In genomic region chr11:60280429-60281414, GRCm38 (mm10) we compare ENCODE assay signal across 10 mouse cellular contexts. TPM values are rescaled to one million over a fixed set of nuclear protein-coding genes. Genes with fewer than 3 reads are reported as not detected.
A peak's percentile ranks its signal among the peaks of the same experiment; 100 is the strongest.
DNase-seq lines count a peak whose midpoint lies in the region; ATAC-seq and TF ChIP-seq lines count a peak whose summit lies in the region.
"Had no signal": no experiment of that assay in that cellular context is flagged by ENCODE, and none has a peak within 500 bp of the region (broad histone marks: within the 10 kb centered on the region; RNA-seq: fewer than 3 reads in every experiment).

No protein-coding gene starts in this region.

- H3K27me3 ChIP-seq in heart, embryonic 12.5 days (replicated peaks): no peaks in the 10 kb centered on the region
- H3K27me3 ChIP-seq in intestine, postnatal 0 days (replicated peaks; ENCODE audit: control insufficient read depth, insufficient read depth, low read length): no peaks in the 10 kb centered on the region
- no peaks in the 10 kb centered on the region for H3K27me3 ChIP-seq in stomach, embryonic 16.5 days (ENCODE audit: control insufficient read depth, insufficient read depth, low read length)
- H3K27me3 ChIP-seq: embryonic facial prominence, embryonic 12.5 days; hindbrain, embryonic 15.5 days; midbrain, embryonic 12.5 days had no signal

- peak; percentile 34 for TF ChIP-seq CTCF in intestine, postnatal 0 days (IDR thresholded peaks at IDR 0.05; ENCODE audit: low read depth)

- ATAC-seq in heart, embryonic 12.5 days (ENCODE audit: insufficient number of reproducible peaks, low FRiP score): no peak
- ATAC-seq in intestine, postnatal 0 days: no peak
- no peak for ATAC-seq in stomach, embryonic 16.5 days (ENCODE audit: insufficient read depth, low FRiP score)

- H3K36me3 ChIP-seq in heart, embryonic 12.5 days: no peaks in the 10 kb centered on the region; the same call in 1 of the 2 replicates
- H3K36me3 ChIP-seq in intestine, postnatal 0 days (ENCODE audit: control insufficient read depth, insufficient read depth): no peaks in the 10 kb centered on the region; the same call in 1 of the 2 replicates
- H3K36me3 ChIP-seq in stomach, embryonic 16.5 days (ENCODE audit: control insufficient read depth, insufficient read depth, low read length): no peaks in the 10 kb centered on the region
- H3K36me3 ChIP-seq: embryonic facial prominence, embryonic 12.5 days; hindbrain, embryonic 15.5 days; midbrain, embryonic 12.5 days had no signal

- intact Hi-C loops in left cerebral cortex, postnatal 4 days (cut with DNase I): no loop called here

- H3K9me3 ChIP-seq in heart, embryonic 12.5 days (replicated peaks): no peaks in the 10 kb centered on the region
- H3K9me3 ChIP-seq in intestine, postnatal 0 days (ENCODE audit: control insufficient read depth): no peaks in the 10 kb centered on the region
- H3K9me3 ChIP-seq in stomach, embryonic 16.5 days (replicated peaks; ENCODE audit: control insufficient read depth, low read length): no peaks in the 10 kb centered on the region
- H3K9me3 ChIP-seq: embryonic facial prominence, embryonic 12.5 days; hindbrain, embryonic 15.5 days; midbrain, embryonic 12.5 days had no signal

- no peak overlapping the region for H3K9ac ChIP-seq in heart, embryonic 12.5 days
- H3K9ac ChIP-seq in intestine, postnatal 0 days (ENCODE audit: low read depth, low read length): no peak overlapping the region
- H3K9ac ChIP-seq in stomach, embryonic 16.5 days (ENCODE audit: low read length): 0 out of 2 replicates have a peak overlapping the region, but pooled peaks have one; percentile 35
- H3K9ac ChIP-seq: embryonic facial prominence, embryonic 12.5 days; hindbrain, embryonic 15.5 days; midbrain, embryonic 12.5 days had no signal

- DNase-seq in heart, adult 18-20 months: no peak
- peak; percentile 30 for DNase-seq in lung, postnatal 10 days
- DNase-seq in lung, postnatal 4 days: no peak
- no peak for DNase-seq in left cerebral cortex, postnatal 4 days

- peaks cover 60% of the 10 kb centered on the region for H3K4me1 ChIP-seq in heart, embryonic 12.5 days (replicated peaks)
- H3K4me1 ChIP-seq in intestine, postnatal 0 days (replicated peaks; ENCODE audit: control insufficient read depth, insufficient read depth, low read length): no peaks in the 10 kb centered on the region
- peaks cover 14% of the 10 kb centered on the region for H3K4me1 ChIP-seq in stomach, embryonic 16.5 days (ENCODE audit: control insufficient read depth, insufficient read depth, low read length)

- H3K4me2 ChIP-seq in heart, embryonic 12.5 days: no peak overlapping the region
- H3K4me2 ChIP-seq in intestine, postnatal 0 days (replicated peaks; ENCODE audit: low read depth): no peak overlapping the region
- no peak overlapping the region for H3K4me2 ChIP-seq in stomach, embryonic 16.5 days (ENCODE audit: low read depth, low read length)
- H3K4me2 ChIP-seq: embryonic facial prominence, embryonic 12.5 days; hindbrain, embryonic 15.5 days; midbrain, embryonic 12.5 days had no signal

- no peak overlapping the region for H3K4me3 ChIP-seq in heart, embryonic 12.5 days
- H3K4me3 ChIP-seq in intestine, postnatal 0 days (ENCODE audit: low read depth, low read length): no peak overlapping the region
- no peak overlapping the region for H3K4me3 ChIP-seq in stomach, embryonic 16.5 days (replicated peaks; ENCODE audit: low read length)
- H3K4me3 ChIP-seq: embryonic facial prominence, embryonic 12.5 days; hindbrain, embryonic 15.5 days; midbrain, embryonic 12.5 days had no signal

- WGBS in heart, embryonic 12.5 days: 66% methylated on average over 11 of the region's 11 CpGs
- WGBS in intestine, postnatal 0 days: 66% methylated on average over 11 of the region's 11 CpGs
- WGBS in stomach, embryonic 16.5 days: 55% methylated on average over 11 of the region's 11 CpGs

- peak overlapping the region; percentile 30 for H3K27ac ChIP-seq in heart, embryonic 12.5 days (ENCODE audit: poor library complexity, severe bottlenecking)
- H3K27ac ChIP-seq in intestine, postnatal 0 days (ENCODE audit: low read depth, low read length): no peak overlapping the region
- 0 out of 2 replicates have a peak overlapping the region, but pooled peaks have one; percentile 6 for H3K27ac ChIP-seq in stomach, embryonic 16.5 days (ENCODE audit: low read length)
- H3K27ac ChIP-seq: embryonic facial prominence, embryonic 12.5 days; hindbrain, embryonic 15.5 days; midbrain, embryonic 12.5 days had no signal

RNA-seq across cellular contexts. Expression of gene Srebf1, which starts 58.3 kb away (rescaled TPM):
- 39.7 and 41.1 TPM in 2 replicates for polyA plus RNA-seq in heart, embryonic 12.5 days (2016; fragmentation: Nextera tagmentation; extraction: Ambion mirVana)
- 10 to 100 TPM; 25.7 to 36.6 TPM for total RNA-seq in heart, adult 18-20 months (2021)
- polyA plus RNA-seq in intestine, postnatal 0 days (2015; fragmentation: Nextera tagmentation; extraction: Ambion mirVana): 86.9 and 88.1 TPM in 2 replicates
- polyA plus RNA-seq in stomach, embryonic 16.5 days (2015; fragmentation: Nextera tagmentation; extraction: Ambion mirVana): 63.4 and 69.8 TPM in 2 replicates
- 10 to 100 TPM; 60.3 to 67.5 TPM for total RNA-seq in left cerebral cortex, postnatal 4 days (2021)
